ENCODE assay signal across 9 mouse cellular contexts in the genomic region with DNA sequence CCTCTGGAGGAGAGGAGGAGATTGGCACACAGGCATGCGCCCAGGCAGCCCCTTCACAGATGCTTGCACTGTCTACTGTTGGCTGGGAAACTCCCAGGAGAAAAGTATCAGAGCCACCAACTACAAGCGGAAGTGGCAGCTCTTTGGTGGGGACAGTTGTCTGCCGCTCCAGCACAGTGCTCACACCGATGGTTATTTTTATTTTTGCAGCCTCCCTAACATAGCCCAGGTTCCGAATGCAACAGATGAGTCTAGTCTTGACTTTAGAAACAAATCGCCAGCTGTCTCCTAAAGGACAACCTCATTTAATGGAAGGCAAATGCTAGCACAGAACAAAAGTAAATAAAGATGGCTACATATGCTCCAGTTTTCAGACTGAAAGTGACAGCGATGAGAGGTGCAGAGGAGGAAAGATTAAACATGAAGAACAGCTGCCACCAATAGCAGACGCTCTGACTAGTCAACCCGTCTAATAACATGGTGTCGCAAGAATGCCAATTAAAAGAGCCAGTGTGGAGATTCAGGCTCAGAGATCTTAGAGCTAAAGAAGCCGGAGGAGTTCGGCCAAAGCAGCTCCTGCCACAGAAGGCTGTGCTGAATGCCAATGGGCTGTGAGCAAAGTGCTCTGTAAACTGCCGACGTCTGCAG.
DNase-seq lines count a peak whose midpoint lies in the region; ATAC-seq and TF ChIP-seq lines count a peak whose summit lies in the region.
"Had no signal": no experiment of that assay in that cellular context is flagged by ENCODE, and none has a peak within 500 bp of the region (broad histone marks: within the 10 kb centered on the region; RNA-seq: fewer than 3 reads in every experiment).

No protein-coding gene starts in this region.

- no peak for DNase-seq in hindbrain, embryonic 10.5 days (ENCODE audit: low spot score)
- no peak for DNase-seq in hindbrain, embryonic 11.5 days (ENCODE audit: low spot score)
- DNase-seq in forebrain, embryonic 14.5 days (ENCODE audit: low spot score) = peak; percentile 86
- peak; percentile 54 to 57 for DNase-seq in left cerebral cortex, adult 2 months (ENCODE audit: extremely low spot score in 1 of 2, low spot score in 2 of 2)
- peak; percentile 66 for DNase-seq in retina, postnatal 1 day
- no peak for DNase-seq in thymus, postnatal 36 days
- no peak for DNase-seq in urinary bladder, adult 2 months (ENCODE audit: low spot score)
- DNase-seq in cerebellum, adult 11-12 months = no peak

- intact Hi-C loops in left cerebral cortex, adult 2 months (cut with DNase I) = loop anchor here (2.0 to 5.0 kb wide), 2 partner anchors 40 to 109 kb away; a partner anchor contains a TSS

- H3K9me3 ChIP-seq in hindbrain, embryonic 10.5 days = no peaks in the 10 kb centered on the region
- no peaks in the 10 kb centered on the region for H3K9me3 ChIP-seq in hindbrain, embryonic 11.5 days (ENCODE audit: control insufficient read depth, low read length)
- H3K9me3 ChIP-seq in forebrain, embryonic 14.5 days (replicated peaks; ENCODE audit: control insufficient read depth, low read length) = no peaks in the 10 kb centered on the region

- WGBS in hindbrain, embryonic 10.5 days = 55% methylated on average over 14 of the region's 14 CpGs
- 57% methylated on average over 14 of the region's 14 CpGs for WGBS in hindbrain, embryonic 11.5 days
- 26% methylated on average over 14 of the region's 14 CpGs for WGBS in forebrain, embryonic 14.5 days

- no peaks in the 10 kb centered on the region for H3K27me3 ChIP-seq in hindbrain, embryonic 10.5 days (ENCODE audit: insufficient read depth, poor library complexity, severe bottlenecking)
- no peaks in the 10 kb centered on the region for H3K27me3 ChIP-seq in hindbrain, embryonic 11.5 days (ENCODE audit: control insufficient read depth, insufficient read depth, low read length)
- no peaks in the 10 kb centered on the region for H3K27me3 ChIP-seq in forebrain, embryonic 14.5 days (replicated peaks; ENCODE audit: control insufficient read depth, insufficient read depth, low read length)

- no peak overlapping the region for H3K9ac ChIP-seq in hindbrain, embryonic 11.5 days (ENCODE audit: low read depth, low read length)
- H3K9ac ChIP-seq in forebrain, embryonic 14.5 days (ENCODE audit: low read length) = no peak overlapping the region
- H3K9ac ChIP-seq: liver, embryonic 14.5 days had no signal

- no peaks in the 10 kb centered on the region for H3K36me3 ChIP-seq in hindbrain, embryonic 10.5 days
- H3K36me3 ChIP-seq in hindbrain, embryonic 11.5 days (ENCODE audit: control insufficient read depth, insufficient read depth, low read length) = no peaks in the 10 kb centered on the region
- no peaks in the 10 kb centered on the region for H3K36me3 ChIP-seq in forebrain, embryonic 14.5 days (ENCODE audit: control insufficient read depth, insufficient read depth, low read length)

- no peak overlapping the region for H3K4me3 ChIP-seq in hindbrain, embryonic 10.5 days
- no peak overlapping the region for H3K4me3 ChIP-seq in hindbrain, embryonic 11.5 days (ENCODE audit: low read depth, low read length)
- H3K4me3 ChIP-seq in forebrain, embryonic 14.5 days (ENCODE audit: low read depth, low read length) = no peak overlapping the region
- H3K4me3 ChIP-seq in left cerebral cortex, adult 2 months = 0 out of 2 replicates have a peak overlapping the region, but pooled peaks have one; percentile 3

- peak overlapping the region; percentile 64; the same call in 1 of the 2 replicates for H3K27ac ChIP-seq in hindbrain, embryonic 10.5 days
- no peak overlapping the region for H3K27ac ChIP-seq in hindbrain, embryonic 11.5 days (ENCODE audit: low read depth, low read length)
- H3K27ac ChIP-seq in forebrain, embryonic 14.5 days (ENCODE audit: low read depth, low read length) = peak overlapping the region; percentile 71
- peak overlapping the region; percentile 84 for H3K27ac ChIP-seq in left cerebral cortex, adult 2 months
- H3K27ac ChIP-seq: liver, embryonic 14.5 days had no signal

- no peak overlapping the region for H3K4me2 ChIP-seq in hindbrain, embryonic 11.5 days (replicated peaks; ENCODE audit: low read depth, low read length)
- H3K4me2 ChIP-seq in forebrain, embryonic 14.5 days (ENCODE audit: low read length) = peak overlapping the region; percentile 33

- no peak for TF ChIP-seq CTCF in left cerebral cortex, adult 2 months (IDR thresholded peaks at IDR 0.05)

- peaks cover 66% of the 10 kb centered on the region for H3K4me1 ChIP-seq in hindbrain, embryonic 10.5 days (replicated peaks)
- 0 out of 2 replicates have a peak, but pooled peaks cover 3% of the 10 kb centered on the region for H3K4me1 ChIP-seq in hindbrain, embryonic 11.5 days (replicated peaks; ENCODE audit: control insufficient read depth, insufficient read depth, low read length)
- peaks cover 44% of the 10 kb centered on the region for H3K4me1 ChIP-seq in forebrain, embryonic 14.5 days (ENCODE audit: control insufficient read depth, insufficient read depth, low read length)

- ATAC-seq in hindbrain, embryonic 11.5 days (ENCODE audit: low FRiP score) = no peak
- peak; percentile 83 for ATAC-seq in forebrain, embryonic 14.5 days

Comparison
In these comparisons a context has a peak if more than half of its experiments do, and no peak if none do; other contexts are left out.
1. DNase-seq: peak in forebrain, embryonic 14.5 days (single experiment), left cerebral cortex, adult 2 months (2 of 2) and retina, postnatal 1 day (single experiment); none in hindbrain, embryonic 10.5 days (single experiment), hindbrain, embryonic 11.5 days (single experiment), thymus, postnatal 36 days (0 of 2), urinary bladder, adult 2 months (single experiment) and cerebellum, adult 11-12 months (single experiment).